ENCODE assay signal across 7 mouse cellular contexts in genomic region chr10:39386203-39386602, GRCm38 (mm10). TPM values are rescaled to one million over a fixed set of nuclear protein-coding genes. Genes with fewer than 3 reads are reported as not detected.
DNase-seq lines count a peak whose midpoint lies in the region; ATAC-seq lines count a peak whose summit lies in the region.

No protein-coding gene starts in this region.

- 0 out of 2 replicates have a peak overlapping the region, but pooled peaks have one; percentile 12 for H3K27ac ChIP-seq in hindbrain, embryonic 13.5 days
- no peak overlapping the region for H3K27ac ChIP-seq in hindbrain, embryonic 11.5 days (ENCODE audit: low read depth, low read length)

- no peak for DNase-seq in hindbrain, embryonic 11.5 days (ENCODE audit: low spot score)
- peak; percentile 24 for DNase-seq in thymus, postnatal 4 days
- no peak for DNase-seq in thymus, adult 18-20 months
- peak; percentile 25 to 42 for DNase-seq in kidney, postnatal 4 days
- no peak for DNase-seq in right cerebral cortex, postnatal 4 days
- DNase-seq in embryo, embryonic 11 days, result no peak

- H3K4me3 ChIP-seq in hindbrain, embryonic 13.5 days, result no peak overlapping the region
- no peak overlapping the region for H3K4me3 ChIP-seq in hindbrain, embryonic 11.5 days (ENCODE audit: low read depth, low read length)

- ATAC-seq in hindbrain, embryonic 13.5 days (ENCODE audit: low FRiP score), result no peak
- no peak for ATAC-seq in hindbrain, embryonic 11.5 days (ENCODE audit: low FRiP score)

- peaks cover 88% of the 10 kb centered on the region for H3K4me1 ChIP-seq in hindbrain, embryonic 13.5 days (replicated peaks)
- no peaks in the 10 kb centered on the region for H3K4me1 ChIP-seq in hindbrain, embryonic 11.5 days (replicated peaks; ENCODE audit: control insufficient read depth, insufficient read depth, low read length)

- no peak overlapping the region for H3K9ac ChIP-seq in hindbrain, embryonic 13.5 days
- H3K9ac ChIP-seq in hindbrain, embryonic 11.5 days (ENCODE audit: low read depth, low read length), result no peak overlapping the region

- H3K9me3 ChIP-seq in hindbrain, embryonic 13.5 days, result no peaks in the 10 kb centered on the region
- H3K9me3 ChIP-seq in hindbrain, embryonic 11.5 days (ENCODE audit: control insufficient read depth, low read length), result no peaks in the 10 kb centered on the region

- no peak overlapping the region for H3K4me2 ChIP-seq in hindbrain, embryonic 13.5 days
- H3K4me2 ChIP-seq in hindbrain, embryonic 11.5 days (replicated peaks; ENCODE audit: low read depth, low read length), result no peak overlapping the region

- WGBS in hindbrain, embryonic 13.5 days, result 52% methylated on average over 15 of the region's 15 CpGs
- WGBS in hindbrain, embryonic 11.5 days, result 55% methylated on average over 15 of the region's 15 CpGs

- H3K27me3 ChIP-seq in hindbrain, embryonic 13.5 days, result no peaks in the 10 kb centered on the region
- no peaks in the 10 kb centered on the region for H3K27me3 ChIP-seq in hindbrain, embryonic 11.5 days (ENCODE audit: control insufficient read depth, insufficient read depth, low read length)

- H3K36me3 ChIP-seq in hindbrain, embryonic 13.5 days, result peaks cover 8% of the 10 kb centered on the region
- no peaks in the 10 kb centered on the region for H3K36me3 ChIP-seq in hindbrain, embryonic 11.5 days (ENCODE audit: control insufficient read depth, insufficient read depth, low read length)

RNA-seq across cellular contexts. Expression of gene Fyn, which starts 17.5 kb away (rescaled TPM):
- polyA plus RNA-seq in hindbrain, embryonic 13.5 days (2015; fragmentation: Nextera tagmentation; extraction: Ambion mirVana), result 68.3 and 71.0 TPM in 2 replicates
- 51.1 and 53.2 TPM in 2 replicates for polyA plus RNA-seq in hindbrain, embryonic 11.5 days (2014; fragmentation: Nextera tagmentation; extraction: Ambion mirVana)

Comparison
In these comparisons a context has a peak if more than half of its experiments do, and no peak if none do; other contexts are left out.
1. DNase-seq: peak in thymus, postnatal 4 days (single experiment) and kidney, postnatal 4 days (2 of 2); none in hindbrain, embryonic 11.5 days (single experiment), thymus, adult 18-20 months (0 of 2), right cerebral cortex, postnatal 4 days (single experiment) and embryo, embryonic 11 days (single experiment).